Mouse (Mus musculus): ENCODE results near the gene Pabpc4. TPM values are rescaled to one million over a fixed set of nuclear protein-coding genes. Genes with fewer than 3 reads are reported as not detected.
"Not testable (repeated sequence)": the region's sequence is repeated elsewhere in the genome, so short reads cannot be mapped to it uniquely, and the experiment has no call there.

The Pabpc4 gene
- polyA plus RNA-seq, 1 experiment from 2014 or later: 55.0 TPM

DNA sequence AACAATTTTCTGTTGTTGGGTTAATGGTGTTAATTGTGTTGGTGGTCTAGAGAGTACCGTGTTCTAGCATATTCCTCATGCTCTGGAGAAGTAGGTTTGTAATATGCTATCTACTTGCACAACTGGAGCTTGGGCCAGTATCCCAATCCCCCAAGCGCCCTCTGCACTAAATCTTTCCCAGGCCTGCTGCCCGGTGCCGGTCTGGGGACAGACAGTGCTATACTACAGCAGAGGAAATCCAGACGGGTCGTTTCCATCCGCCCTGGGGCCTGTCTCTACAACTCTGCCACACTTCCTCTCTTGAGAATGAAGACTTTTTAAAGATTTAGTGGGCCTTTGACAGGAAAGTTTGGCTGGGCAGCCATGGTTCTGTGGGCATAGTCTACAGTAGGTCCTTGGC lies 30.8 kb downstream of the Pabpc4 start:
- no peak overlapping the region for H3K9ac ChIP-seq (ENCODE audit: low read length)
- 82% methylated on average over 7 of the region's 7 CpGs for WGBS
- peaks cover 87% of the 10 kb centered on the region for H3K36me3 ChIP-seq (ENCODE audit: control insufficient read depth, insufficient read depth)
- H3K4me2 ChIP-seq (ENCODE audit: low read depth, low read length): no peak overlapping the region
- 0 out of 2 replicates have a peak overlapping the region, but pooled peaks have one; percentile 12 for H3K27ac ChIP-seq (ENCODE audit: low read length)
- H3K4me3 ChIP-seq (ENCODE audit: low read length): no peak overlapping the region
- H3K27me3 ChIP-seq (ENCODE audit: control insufficient read depth, insufficient read depth, low read length): no peaks in the 10 kb centered on the region
- H3K4me1 ChIP-seq (ENCODE audit: control insufficient read depth, insufficient read depth, low read length): peaks cover 6% of the 10 kb centered on the region
- no peaks in the 10 kb centered on the region for H3K9me3 ChIP-seq (replicated peaks; ENCODE audit: control insufficient read depth, low read length)
- no peak for ATAC-seq (replicated peaks; ENCODE audit: extremely low read depth, insufficient read depth, low FRiP score)

DNA sequence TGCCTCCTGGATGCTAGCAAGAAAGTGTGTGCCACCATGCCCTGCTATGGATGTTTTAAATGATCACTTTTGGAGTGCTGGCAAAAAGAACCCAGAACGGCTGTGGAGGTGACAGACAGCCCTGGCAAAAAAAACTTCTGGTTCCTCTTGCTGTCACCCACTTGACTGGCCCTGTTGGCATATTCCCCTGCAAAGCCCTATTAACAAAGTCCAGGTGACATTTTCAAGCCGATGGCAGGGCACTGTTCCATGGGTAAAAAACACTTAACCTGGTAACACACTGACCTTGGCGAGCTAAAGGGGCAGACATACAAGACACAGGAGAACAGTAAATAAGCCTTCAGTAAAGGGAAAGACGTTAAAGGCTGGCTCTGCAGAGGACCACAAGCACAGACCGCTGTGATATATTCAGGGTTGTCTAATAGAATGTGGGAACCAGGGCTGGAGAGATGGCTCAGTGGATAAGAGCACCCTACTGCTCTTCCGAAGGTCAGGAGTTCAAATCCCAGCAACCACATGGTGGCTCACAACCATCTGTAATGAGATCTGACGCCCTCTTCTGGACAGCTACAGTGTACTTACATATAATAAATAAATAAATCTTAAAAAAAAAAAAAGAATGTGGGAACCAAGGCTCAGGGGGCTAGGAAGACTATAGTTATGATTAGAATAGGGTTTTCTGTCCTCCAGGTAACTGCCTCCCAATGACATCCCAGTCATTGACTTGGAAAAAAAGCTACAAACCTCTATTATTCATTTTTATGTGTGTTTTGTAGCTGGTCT lies 31.7 kb downstream of the Pabpc4 start:
- H3K4me3 ChIP-seq (ENCODE audit: low read length): no peak overlapping the region
- H3K27me3 ChIP-seq (ENCODE audit: control insufficient read depth, insufficient read depth, low read length): no peaks in the 10 kb centered on the region
- ATAC-seq (replicated peaks; ENCODE audit: extremely low read depth, insufficient read depth, low FRiP score): no peak
- no peak overlapping the region for H3K9ac ChIP-seq (ENCODE audit: low read length)
- H3K4me2 ChIP-seq (ENCODE audit: low read depth, low read length): no peak overlapping the region
- no peak overlapping the region for H3K27ac ChIP-seq (ENCODE audit: low read length)
- H3K9me3 ChIP-seq (replicated peaks; ENCODE audit: control insufficient read depth, low read length): no peaks in the 10 kb centered on the region
- 70% methylated on average over 7 of the region's 7 CpGs for WGBS
- H3K36me3 ChIP-seq (ENCODE audit: control insufficient read depth, insufficient read depth): peaks cover 85% of the 10 kb centered on the region
- H3K4me1 ChIP-seq (ENCODE audit: control insufficient read depth, insufficient read depth, low read length): peaks cover 8% of the 10 kb centered on the region

DNA sequence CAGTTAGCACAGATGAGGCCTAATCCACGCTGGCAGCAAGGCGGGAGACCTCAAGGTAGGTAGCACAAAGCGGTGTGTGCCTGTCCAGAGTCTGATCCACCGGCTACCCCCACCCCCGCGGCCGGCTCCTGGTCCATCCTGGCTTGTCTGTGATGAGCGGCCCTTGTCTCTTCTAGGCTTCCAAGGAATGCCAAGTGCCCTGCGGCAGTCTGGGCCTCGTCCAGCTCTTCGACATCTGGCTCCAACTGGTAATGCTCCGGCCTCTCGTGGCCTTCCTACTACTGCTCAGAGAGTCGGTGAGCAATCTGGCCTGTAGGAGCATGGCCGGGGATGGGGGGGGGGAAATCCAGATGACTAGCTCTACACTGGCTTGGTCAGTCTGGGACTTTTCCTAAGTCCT lies 32.9 kb downstream of the Pabpc4 start:
- 71% methylated on average over 15 of the region's 15 CpGs for WGBS
- H3K4me1 ChIP-seq (ENCODE audit: control insufficient read depth, insufficient read depth, low read length): peaks cover 10% of the 10 kb centered on the region

DNA sequence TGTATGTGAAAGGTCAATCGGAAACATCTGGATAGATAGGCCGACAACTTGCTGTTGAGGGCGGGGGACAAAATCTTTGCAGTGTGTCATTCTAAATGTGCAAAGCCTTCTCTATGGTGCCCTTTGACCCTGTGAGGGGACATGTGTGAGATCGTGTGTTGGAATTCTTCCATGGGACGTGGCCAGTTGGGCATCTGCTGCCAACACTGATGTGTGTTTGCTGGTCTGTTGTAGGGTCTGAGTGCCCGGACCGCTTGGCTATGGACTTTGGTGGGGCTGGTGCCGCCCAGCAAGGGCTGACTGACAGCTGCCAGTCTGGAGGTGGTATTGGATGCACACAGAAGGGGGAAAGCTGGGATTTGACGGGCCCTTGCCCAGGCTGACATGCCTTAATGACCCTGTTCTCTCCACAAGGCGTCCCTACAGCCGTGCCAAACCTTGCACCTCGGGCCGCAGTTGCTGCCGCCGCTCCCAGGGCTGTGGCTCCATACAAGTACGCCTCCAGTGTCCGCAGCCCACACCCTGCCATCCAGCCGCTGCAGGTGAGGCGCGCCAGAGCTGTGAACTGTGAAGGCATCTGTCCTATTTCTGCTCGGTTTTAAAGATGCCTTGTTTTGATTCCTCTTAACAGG lies 33.5 kb downstream of the Pabpc4 start:
- Histone ChIP-seq H3K9me3 (replicated peaks; ENCODE audit: control insufficient read depth, low read length) (no peaks in the 10 kb centered on the region), H3K27me3 (ENCODE audit: control insufficient read depth, insufficient read depth, low read length) (no peaks in the 10 kb centered on the region), H3K4me2 (ENCODE audit: low read depth, low read length) (no peak overlapping the region), H3K27ac (ENCODE audit: low read length) (no peak overlapping the region), H3K36me3 (ENCODE audit: control insufficient read depth, insufficient read depth) (peaks cover 86% of the 10 kb centered on the region), H3K9ac (ENCODE audit: low read length) (no peak overlapping the region), H3K4me1 (ENCODE audit: control insufficient read depth, insufficient read depth, low read length) (peaks cover 14% of the 10 kb centered on the region), H3K4me3 (ENCODE audit: low read length) (no peak overlapping the region)
- 86% methylated on average over 21 of the region's 21 CpGs for WGBS
- no peak for ATAC-seq (replicated peaks; ENCODE audit: extremely low read depth, insufficient read depth, low FRiP score)

More for the DNA sequence above, 32.9 kb downstream of the Pabpc4 start:
- H3K4me3 ChIP-seq (ENCODE audit: low read length); H3K9me3 ChIP-seq (replicated peaks; ENCODE audit: control insufficient read depth, low read length); H3K4me2 ChIP-seq (ENCODE audit: low read depth, low read length); ATAC-seq (replicated peaks; ENCODE audit: extremely low read depth, insufficient read depth, low FRiP score); H3K9ac ChIP-seq (ENCODE audit: low read length); H3K27ac ChIP-seq (ENCODE audit: low read length); H3K27me3 ChIP-seq (ENCODE audit: control insufficient read depth, insufficient read depth, low read length): not testable (repeated sequence)
- H3K36me3 ChIP-seq (ENCODE audit: control insufficient read depth, insufficient read depth): peaks cover 86% of the 10 kb centered on the region

DNA sequence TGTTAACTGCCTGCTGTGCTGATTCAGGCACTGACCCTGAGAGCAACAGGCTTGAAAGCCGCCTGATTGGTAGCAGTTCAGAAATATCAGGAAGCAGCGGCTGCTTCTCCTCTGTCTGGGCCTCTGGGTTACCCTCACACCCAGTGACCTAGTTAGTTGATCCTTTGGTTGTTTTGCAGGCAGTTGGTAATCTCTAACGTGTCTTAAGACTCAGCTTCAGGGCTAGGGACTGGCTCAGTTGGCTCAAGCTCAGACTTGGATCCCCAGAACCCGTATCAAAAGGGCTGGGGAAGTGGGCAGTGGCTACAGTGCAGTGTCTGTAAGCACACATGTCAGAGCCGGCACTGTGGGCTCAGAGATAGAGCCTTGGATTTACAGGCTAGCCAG lies 34.0 kb downstream of the Pabpc4 start:
- WGBS: 78% methylated on average over 5 of the region's 5 CpGs
- Histone ChIP-seq H3K4me1 (ENCODE audit: control insufficient read depth, insufficient read depth, low read length) (peaks cover 14% of the 10 kb centered on the region), H3K27me3 (ENCODE audit: control insufficient read depth, insufficient read depth, low read length) (no peaks in the 10 kb centered on the region), H3K4me2 (ENCODE audit: low read depth, low read length) (no peak overlapping the region), H3K27ac (ENCODE audit: low read length) (no peak overlapping the region), H3K9me3 (replicated peaks; ENCODE audit: control insufficient read depth, low read length) (no peaks in the 10 kb centered on the region), H3K4me3 (ENCODE audit: low read length) (no peak overlapping the region), H3K9ac (ENCODE audit: low read length) (no peak overlapping the region), H3K36me3 (ENCODE audit: control insufficient read depth, insufficient read depth) (peaks cover 81% of the 10 kb centered on the region)
- ATAC-seq (replicated peaks; ENCODE audit: extremely low read depth, insufficient read depth, low FRiP score): no peak

DNA sequence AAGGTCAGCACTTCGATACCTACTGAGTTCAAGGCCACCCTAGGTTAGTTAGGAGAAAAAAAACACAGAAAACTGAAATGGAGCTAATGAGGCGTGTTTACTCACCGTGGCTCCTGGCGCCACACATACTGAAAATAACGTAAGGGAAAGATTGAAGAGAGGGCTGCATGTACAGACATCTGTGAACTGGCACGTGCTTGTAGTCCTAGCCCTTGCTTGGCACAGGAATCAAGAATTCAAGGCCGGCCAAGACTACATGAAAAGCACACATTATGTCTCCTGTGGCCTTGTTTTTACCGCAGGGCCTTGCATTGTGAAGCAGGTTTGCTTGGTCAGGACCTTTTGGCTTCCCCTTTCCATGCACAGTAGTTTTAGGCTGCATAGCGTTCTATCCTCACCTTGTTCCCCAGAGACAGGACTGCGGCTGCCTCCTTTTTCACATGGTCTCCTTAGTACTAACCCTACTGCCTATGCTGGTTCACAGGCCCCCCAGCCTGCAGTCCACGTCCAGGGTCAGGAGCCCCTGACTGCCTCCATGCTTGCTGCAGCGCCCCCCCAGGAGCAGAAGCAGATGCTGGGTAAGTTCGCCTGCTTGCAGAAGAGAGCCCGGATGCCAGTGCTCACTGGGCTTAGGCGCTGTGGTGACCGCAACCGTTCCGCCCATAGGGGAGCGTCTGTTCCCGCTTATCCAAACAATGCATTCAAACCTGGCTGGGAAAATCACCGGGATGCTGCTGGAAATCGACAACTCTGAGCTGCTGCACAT lies 35.2 kb downstream of the Pabpc4 start:
- Histone ChIP-seq H3K4me3 (ENCODE audit: low read length) (no peak overlapping the region), H3K9ac (ENCODE audit: low read length) (no peak overlapping the region), H3K4me2 (ENCODE audit: low read depth, low read length) (no peak overlapping the region), H3K4me1 (ENCODE audit: control insufficient read depth, insufficient read depth, low read length) (peaks cover 14% of the 10 kb centered on the region), H3K27me3 (ENCODE audit: control insufficient read depth, insufficient read depth, low read length) (no peaks in the 10 kb centered on the region), H3K27ac (ENCODE audit: low read length) (no peak overlapping the region), H3K9me3 (replicated peaks; ENCODE audit: control insufficient read depth, low read length) (no peaks in the 10 kb centered on the region), H3K36me3 (ENCODE audit: control insufficient read depth, insufficient read depth) (peaks cover 75% of the 10 kb centered on the region)
- no peak for ATAC-seq (replicated peaks; ENCODE audit: extremely low read depth, insufficient read depth, low FRiP score)
- 88% methylated on average over 21 of the region's 22 CpGs for WGBS

DNA sequence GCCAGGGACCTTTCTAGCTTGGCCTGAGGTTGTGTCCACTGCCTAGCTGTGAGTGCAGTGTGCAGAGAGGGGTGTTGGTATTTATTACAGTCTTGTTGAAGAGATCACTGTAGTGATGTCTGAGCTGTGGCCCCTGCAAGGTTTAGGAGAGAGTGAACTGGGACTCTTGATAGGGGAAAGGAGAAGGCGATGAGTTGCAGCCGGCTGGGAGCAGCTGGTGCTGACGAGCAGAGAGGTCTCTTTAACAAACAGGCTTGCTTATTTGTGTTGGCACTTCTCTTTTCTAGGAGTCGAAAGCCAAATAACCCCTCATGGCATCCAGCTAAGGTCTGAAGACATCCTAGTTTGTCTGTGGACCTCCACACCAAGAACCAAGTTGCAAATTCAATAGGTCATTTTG lies 36.1 kb downstream of the Pabpc4 start:
- H3K36me3 ChIP-seq (ENCODE audit: control insufficient read depth, insufficient read depth): peaks cover 75% of the 10 kb centered on the region
- H3K9ac ChIP-seq (ENCODE audit: low read length): no peak overlapping the region
- H3K4me2 ChIP-seq (ENCODE audit: low read depth, low read length): no peak overlapping the region
- H3K27me3 ChIP-seq (ENCODE audit: control insufficient read depth, insufficient read depth, low read length): no peaks in the 10 kb centered on the region
- H3K27ac ChIP-seq (ENCODE audit: low read length): no peak overlapping the region
- H3K4me3 ChIP-seq (ENCODE audit: low read length): no peak overlapping the region
- no peaks in the 10 kb centered on the region for H3K9me3 ChIP-seq (replicated peaks; ENCODE audit: control insufficient read depth, low read length)
- 60% methylated on average over 4 of the region's 4 CpGs for WGBS
- ATAC-seq (replicated peaks; ENCODE audit: extremely low read depth, insufficient read depth, low FRiP score): no peak
- H3K4me1 ChIP-seq (ENCODE audit: control insufficient read depth, insufficient read depth, low read length): peaks cover 14% of the 10 kb centered on the region

DNA sequence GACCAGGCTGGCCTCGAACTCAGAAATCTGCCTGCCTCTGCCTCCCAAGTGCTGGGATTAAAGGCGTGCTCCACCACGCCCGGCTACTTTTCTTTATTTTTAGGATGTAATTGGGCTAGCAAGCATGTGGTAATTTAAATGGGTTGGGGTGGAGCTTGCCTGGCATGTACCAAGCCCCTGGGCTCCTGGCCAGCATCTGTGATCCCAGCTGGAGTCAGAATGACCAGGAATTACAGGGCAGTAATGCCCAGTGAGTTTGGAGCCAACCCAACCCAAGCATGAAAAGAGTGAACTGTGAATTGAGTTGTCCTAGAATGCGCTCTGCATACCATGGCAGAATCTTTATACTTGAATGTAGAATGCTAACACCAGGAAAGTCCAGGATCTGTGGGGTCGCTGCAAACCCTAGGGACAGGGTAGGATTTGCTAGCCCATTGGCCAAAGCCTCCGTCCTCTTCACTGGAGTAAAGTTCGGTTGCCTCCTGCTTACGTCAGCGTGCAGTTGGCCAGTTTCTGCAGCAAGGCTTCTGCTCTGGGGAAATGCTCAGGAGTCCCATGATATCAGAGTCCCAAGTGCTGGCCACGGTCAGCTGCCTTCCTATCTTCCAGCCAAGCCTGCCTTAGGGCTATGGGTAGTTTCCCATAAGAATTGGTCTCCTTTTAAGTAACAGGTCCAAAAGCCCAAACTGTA lies 37.0 kb downstream of the Pabpc4 start:
- 0 out of 2 replicates have a peak, but pooled peaks cover 5% of the 10 kb centered on the region for H3K9me3 ChIP-seq (replicated peaks; ENCODE audit: control insufficient read depth, low read length)
- H3K4me3 ChIP-seq (ENCODE audit: low read length): no peak overlapping the region
- H3K9ac ChIP-seq (ENCODE audit: low read length): no peak overlapping the region
- ATAC-seq (replicated peaks; ENCODE audit: extremely low read depth, insufficient read depth, low FRiP score): no peak
- H3K4me1 ChIP-seq (ENCODE audit: control insufficient read depth, insufficient read depth, low read length): peaks cover 11% of the 10 kb centered on the region
- no peak overlapping the region for H3K4me2 ChIP-seq (ENCODE audit: low read depth, low read length)
- no peaks in the 10 kb centered on the region for H3K27me3 ChIP-seq (ENCODE audit: control insufficient read depth, insufficient read depth, low read length)
- H3K36me3 ChIP-seq (ENCODE audit: control insufficient read depth, insufficient read depth): peaks cover 75% of the 10 kb centered on the region
- 83% methylated on average over 11 of the region's 11 CpGs for WGBS
- no peak overlapping the region for H3K27ac ChIP-seq (ENCODE audit: low read length)
